Mouse (Mus musculus) heart, adult 2 months (tissue): ENCODE results near the gene Naa38.

ENCODE experiments used
- CTCF ChIP-seq: fragments of 200-600 bp; IDR thresholded peaks from 2 replicates; pipeline ENCODE4 v1.8.1; 2022; ENCODE audit warnings: antibody characterized with exemption, mild to moderate bottlenecking, moderate library complexity
- POLR2A ChIP-seq: fragments of 200-500 bp; IDR thresholded peaks from 2 replicates; pipeline ENCODE4 v1.6.1; 2011; ENCODE audit warnings: mild to moderate bottlenecking, low read depth, low read length, control low read depth; ENCODE audit not compliant: insufficient read depth

GRCm38 (mm10) chr11:69401987-69402386 lies 6.7 kb downstream of the Naa38 start:
- TF ChIP-seq CTCF (no peak), POLR2A (0 out of 2 replicates have a peak, but pooled peaks have one; percentile 22)
